Comparison of ENCODE assay signal across 15 mouse cellular contexts in the genomic region with DNA sequence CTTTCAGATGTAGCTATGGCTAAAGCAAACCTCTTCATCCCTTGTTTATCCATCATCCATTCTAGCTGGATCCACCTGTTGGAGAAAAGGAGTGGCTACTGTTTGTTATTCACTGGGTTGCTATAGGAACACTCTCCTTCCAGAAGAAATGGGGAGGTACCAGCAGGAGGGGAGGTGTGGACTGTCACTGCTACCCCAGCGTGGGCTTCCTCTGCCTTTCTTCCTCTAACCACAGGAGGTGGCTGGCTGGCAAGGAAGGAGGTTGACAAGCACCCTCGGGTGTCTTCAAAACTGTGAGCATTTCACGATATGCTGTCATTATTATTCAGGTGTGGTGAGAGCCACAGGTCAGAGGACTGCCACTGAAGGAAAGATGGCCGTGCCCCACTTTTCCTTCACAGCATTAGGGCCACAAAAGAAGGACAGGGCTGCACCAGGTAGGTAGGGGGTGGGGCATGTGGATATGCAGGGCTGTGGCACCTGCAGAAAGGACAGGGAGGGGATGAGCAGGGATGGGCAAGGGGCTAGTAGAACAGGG.
DNase-seq lines count a peak whose midpoint lies in the region; ATAC-seq and TF ChIP-seq lines count a peak whose summit lies in the region.
"Had no signal": no experiment of that assay in that cellular context is flagged by ENCODE, and none has a peak within 500 bp of the region (broad histone marks: within the 10 kb centered on the region; RNA-seq: fewer than 3 reads in every experiment).

No protein-coding gene starts in this region.

- peaks cover 73% of the 10 kb centered on the region for H3K4me1 ChIP-seq in midbrain, embryonic 15.5 days
- peaks cover 37% of the 10 kb centered on the region for H3K4me1 ChIP-seq in midbrain, embryonic 11.5 days (ENCODE audit: control insufficient read depth, insufficient read depth, low read length)

- DNase-seq in cerebellum, adult 11 months: peak; percentile 23
- no peak for DNase-seq in cerebellum, postnatal 36 days
- peak; percentile 89 for DNase-seq in heart, adult 11 months
- no peak for DNase-seq in heart, postnatal 4 days
- no peak for DNase-seq in midbrain, embryonic 11.5 days (ENCODE audit: low spot score, missing footprints)
- no peak for DNase-seq in adipocyte (ENCODE audit: low spot score)
- DNase-seq: thymus, postnatal 14 days had no signal

- 22% methylated on average over 4 of the region's 4 CpGs for WGBS in midbrain, embryonic 15.5 days
- 30% methylated on average over 4 of the region's 4 CpGs for WGBS in midbrain, embryonic 11.5 days

- no peaks in the 10 kb centered on the region for H3K36me3 ChIP-seq in midbrain, embryonic 15.5 days (replicated peaks)
- no peaks in the 10 kb centered on the region for H3K36me3 ChIP-seq in midbrain, embryonic 11.5 days (ENCODE audit: control insufficient read depth, insufficient read depth, low read length)
- no peaks in the 10 kb centered on the region for H3K36me3 ChIP-seq in myocyte (ENCODE audit: control insufficient read depth, insufficient read depth)
- H3K36me3 ChIP-seq: embryonic facial prominence, embryonic 15.5 days; forebrain, embryonic 10.5 days; heart, embryonic 12.5 days; hindbrain, embryonic 10.5 days had no signal

- H3K27ac ChIP-seq in midbrain, embryonic 15.5 days: peak overlapping the region; percentile 81
- H3K27ac ChIP-seq in midbrain, embryonic 11.5 days (ENCODE audit: low read depth, low read length): no peak overlapping the region
- H3K27ac ChIP-seq: stomach, postnatal 0 days had no signal

- H3K9me3 ChIP-seq in midbrain, embryonic 15.5 days: no peaks in the 10 kb centered on the region
- H3K9me3 ChIP-seq in midbrain, embryonic 11.5 days (ENCODE audit: control insufficient read depth, low read length): no peaks in the 10 kb centered on the region
- H3K9me3 ChIP-seq: embryonic facial prominence, embryonic 15.5 days; forebrain, embryonic 10.5 days; heart, embryonic 12.5 days; hindbrain, embryonic 10.5 days had no signal

- no peak overlapping the region for H3K4me3 ChIP-seq in midbrain, embryonic 15.5 days
- H3K4me3 ChIP-seq in midbrain, embryonic 11.5 days (ENCODE audit: low read depth, low read length): no peak overlapping the region
- H3K4me3 ChIP-seq in myocyte: no peak overlapping the region
- H3K4me3 ChIP-seq: embryonic facial prominence, embryonic 15.5 days; forebrain, embryonic 10.5 days; heart, embryonic 12.5 days; hindbrain, embryonic 10.5 days had no signal

- no peak overlapping the region for H3ac ChIP-seq in myocyte (ENCODE audit: control insufficient read depth, insufficient read length)

- H3K27me3 ChIP-seq in midbrain, embryonic 15.5 days (replicated peaks): no peaks in the 10 kb centered on the region
- H3K27me3 ChIP-seq in midbrain, embryonic 11.5 days (ENCODE audit: control insufficient read depth, insufficient read depth, low read length): peaks cover 2% of the 10 kb centered on the region; the same call in 1 of the 2 replicates
- H3K27me3 ChIP-seq in myocyte (ENCODE audit: control insufficient read depth, insufficient read depth, insufficient read length): peaks cover 23% of the 10 kb centered on the region

- TF ChIP-seq POLR2A in myocyte (IDR thresholded peaks at IDR 0.05; ENCODE audit: insufficient read length, low read depth): no peak

- H3K4me2 ChIP-seq in midbrain, embryonic 15.5 days: no peak overlapping the region
- no peak overlapping the region for H3K4me2 ChIP-seq in midbrain, embryonic 11.5 days
- peak overlapping the region; percentile 75 for H3K4me2 ChIP-seq in myocyte (ENCODE audit: low read depth)
- H3K4me2 ChIP-seq: embryonic facial prominence, embryonic 15.5 days had no signal

- H3K9ac ChIP-seq in midbrain, embryonic 15.5 days: no peak overlapping the region
- H3K9ac ChIP-seq in midbrain, embryonic 11.5 days (ENCODE audit: low read length): no peak overlapping the region
- H3K9ac ChIP-seq: embryonic facial prominence, embryonic 15.5 days; heart, embryonic 12.5 days had no signal

- no peak for ATAC-seq in midbrain, embryonic 15.5 days (replicated peaks)
- ATAC-seq in midbrain, embryonic 11.5 days (ENCODE audit: low FRiP score): no peak
- ATAC-seq: inflammation-experienced regulatory T-cells, adult 6 months had no signal

- H3K79me2 ChIP-seq in myocyte (ENCODE audit: control insufficient read depth, insufficient read depth): no peaks in the 10 kb centered on the region

TF ChIP-seq in myocyte, 11 proteins besides CTCF, POLR2A, EP300 and RAD21:
- TF ChIP-seq MYOG (IDR thresholded peaks at IDR 0.05; ENCODE audit: control insufficient read depth in 1 of 3, insufficient read depth in 1 of 3, insufficient read length in 2 of 3, low read depth in 2 of 3) (no peak), REST (IDR thresholded peaks at IDR 0.05; ENCODE audit: insufficient read depth, insufficient read length) (no peak), MYOD1 (IDR thresholded peaks at IDR 0.05; ENCODE audit: control insufficient read depth in 1 of 3, insufficient read length in 2 of 3, low read depth in 2 of 3) (no peak), TCF12 (IDR thresholded peaks at IDR 0.05; ENCODE audit: insufficient read depth, poor library complexity, severe bottlenecking) (no peak), CEBPB (IDR thresholded peaks at IDR 0.05; ENCODE audit: insufficient read depth, poor library complexity, severe bottlenecking) (no peak)

Comparison
In these comparisons a context has a peak if more than half of its experiments do, and no peak if none do; other contexts are left out.
1. DNase-seq: peak in cerebellum, adult 11 months (single experiment) and heart, adult 11 months (single experiment); none in cerebellum, postnatal 36 days (0 of 2), heart, postnatal 4 days (single experiment), midbrain, embryonic 11.5 days (single experiment) and adipocyte (single experiment).